Mouse (Mus musculus): Measurements from ENCODE around the gene Ugt1a9. TPM values are rescaled to one million over a fixed set of nuclear protein-coding genes. Genes with fewer than 3 reads are reported as not detected.

Ugt1a9 gene
- polyA plus RNA-seq, 1 experiment from 2014 or later, result not detected

DNA sequence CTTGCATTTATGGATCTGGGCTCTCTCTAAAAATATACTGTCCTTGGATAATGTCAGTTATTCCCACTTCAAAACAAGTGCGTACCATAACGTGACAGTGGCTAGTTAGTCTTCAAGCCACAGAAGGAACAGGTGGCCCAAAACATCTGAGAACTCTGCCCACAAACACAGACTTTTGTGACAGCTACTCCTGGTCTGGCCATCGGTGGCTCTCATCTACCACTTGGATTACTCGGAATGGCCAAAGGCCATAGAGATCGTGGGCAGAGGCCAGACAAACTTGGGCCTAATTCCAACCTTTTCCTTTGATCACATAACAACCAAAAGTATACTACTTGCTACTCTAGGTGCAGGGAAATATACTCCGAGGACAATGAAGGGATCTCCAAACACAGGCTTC, 197.5 kb downstream of the Ugt1a9 start:
- Histone ChIP-seq H3K36me3 (replicated peaks; ENCODE audit: control insufficient read depth, insufficient read depth, low read depth, low read length) (peaks cover 82% of the 10 kb centered on the region), H3K27ac (replicated peaks; ENCODE audit: low read depth, low read length) (no peak overlapping the region), H3K9ac (replicated peaks; ENCODE audit: low read length) (no peak overlapping the region), H3K9me3 (replicated peaks; ENCODE audit: control insufficient read depth, low read length) (no peaks in the 10 kb centered on the region; the same call in 1 of the 2 replicates), H3K27me3 (ENCODE audit: control insufficient read depth, insufficient read depth, low read length) (no peaks in the 10 kb centered on the region), H3K4me1 (ENCODE audit: control insufficient read depth, insufficient read depth, low read length) (no peaks in the 10 kb centered on the region), H3K4me2 (ENCODE audit: low read depth, low read length) (no peak overlapping the region), H3K4me3 (ENCODE audit: low read depth, low read length) (no peak overlapping the region)
- DNase-seq (ENCODE audit: low spot score) (no peak), ATAC-seq (replicated peaks; ENCODE audit: insufficient number of reproducible peaks, low FRiP score, low TSS enrichment, low read depth) (no peak)
- WGBS, result 85% methylated on average over 6 of the region's 6 CpGs

Other genes starting within 250 kb of the Ugt1a9 start
- gene Dgkd, start 217.5 kb upstream of the Ugt1a9 start, polyA plus RNA-seq (2014; fragmentation: Nextera tagmentation; extraction: Ambion mirVana), result 30.6 and 33.5 TPM in 2 replicates
- 34.6 and 36.6 TPM in 2 replicates for gene Usp40, start 62.2 kb upstream of the Ugt1a9 start, polyA plus RNA-seq (2014; fragmentation: Nextera tagmentation; extraction: Ambion mirVana)
- gene Ugt1a10, start 15.4 kb upstream of the Ugt1a9 start, polyA plus RNA-seq (2014; fragmentation: Nextera tagmentation; extraction: Ambion mirVana), result not detected in 2 replicates
- not detected in 2 replicates for gene Ugt1a8, start 17.0 kb downstream of the Ugt1a9 start, polyA plus RNA-seq (2014; fragmentation: Nextera tagmentation; extraction: Ambion mirVana)
- 0.77 and 0.84 TPM in 2 replicates for gene Ugt1a7c, start 24.3 kb downstream of the Ugt1a9 start, polyA plus RNA-seq (2014; fragmentation: Nextera tagmentation; extraction: Ambion mirVana)
- not detected in 2 replicates for gene Ugt1a6b, start 32.5 kb downstream of the Ugt1a9 start, polyA plus RNA-seq (2014; fragmentation: Nextera tagmentation; extraction: Ambion mirVana)
- gene Ugt1a6a, start 64.0 kb downstream of the Ugt1a9 start, polyA plus RNA-seq (2014; fragmentation: Nextera tagmentation; extraction: Ambion mirVana), result 0.48 and 0.56 TPM in 2 replicates
- gene Ugt1a5, start 95.2 kb downstream of the Ugt1a9 start, polyA plus RNA-seq (2014; fragmentation: Nextera tagmentation; extraction: Ambion mirVana), result 0.13 TPM in 1 of 2 replicates, not detected in the other
- gene Ugt1a2, start 129.8 kb downstream of the Ugt1a9 start, polyA plus RNA-seq (2014; fragmentation: Nextera tagmentation; extraction: Ambion mirVana), result not detected in 2 replicates
- 12.0 and 16.3 TPM in 2 replicates for gene Dnajb3, start 135.0 kb downstream of the Ugt1a9 start, polyA plus RNA-seq (2014; fragmentation: Nextera tagmentation; extraction: Ambion mirVana)
- not detected in 2 replicates for gene Ugt1a1, start 141.2 kb downstream of the Ugt1a9 start, polyA plus RNA-seq (2014; fragmentation: Nextera tagmentation; extraction: Ambion mirVana)
- 1.00 and 1.7 TPM in 2 replicates for gene Mroh2a, start 156.2 kb downstream of the Ugt1a9 start, polyA plus RNA-seq (2014; fragmentation: Nextera tagmentation; extraction: Ambion mirVana)
- gene Hjurp, start 206.8 kb downstream of the Ugt1a9 start, polyA plus RNA-seq (2014; fragmentation: Nextera tagmentation; extraction: Ambion mirVana), result 139 and 152 TPM in 2 replicates
- gene Trpm8, start 206.9 kb downstream of the Ugt1a9 start, polyA plus RNA-seq (2014; fragmentation: Nextera tagmentation; extraction: Ambion mirVana), result not detected in 2 replicates

Measured in embryonic facial prominence, embryonic 11.5 days (tissue).